Mouse (Mus musculus) megakaryocyte, embryonic 14.5 days (primary cell): Measurements from ENCODE around the gene Mxi1.

ENCODE experiments used
- FLI1 ChIP-seq: IDR thresholded peaks from 2 replicates; pipeline ENCODE4 v1.6.1; 2012; ENCODE audit warnings: low read length, inconsistent platforms, mixed read lengths
- GATA1 ChIP-seq: IDR thresholded peaks from 3 replicates; pipeline ENCODE4 v1.6.1; 2012; ENCODE audit warnings: mixed read lengths, low read length, inconsistent platforms, borderline replicate concordance

- no peak for TF ChIP-seq GATA1
- no peak for TF ChIP-seq FLI1
These were observed 81.1 kb downstream of the Mxi1 start for GRCm38 (mm10) chr19:53391386-53391785.
